Mouse (Mus musculus) CH12.LX (cell line): Measurements from ENCODE around the gene Usp32. TPM values are rescaled to one million over a fixed set of nuclear protein-coding genes. Genes with fewer than 3 reads are reported as not detected.

Source experiments
- DNase-seq: peaks from one replicate; pipeline ENCODE4 v3.0.0-alpha.2; 2013; ENCODE audit errors: extremely low read depth
- H3K27ac ChIP-seq: 2 replicates; pipeline ENCODE4 v1.5.1; 2012; ENCODE audit warnings: low read depth, mild to moderate bottlenecking, control low read depth, moderate library complexity; ENCODE audit not compliant: insufficient read depth
- H3K27me3 ChIP-seq: replicated peaks from 2 replicates; pipeline ENCODE3; 2012; ENCODE audit warnings: inconsistent platforms
- H3K36me3 ChIP-seq, 2 experiments: replicated peaks in 1 of 2; 2 replicates each; pipeline versions ENCODE3 to v1.6.1; 2012; ENCODE audit warnings: inconsistent platforms in 1 of 2, low read length in 1 of 2, mild to moderate bottlenecking in 1 of 2, mixed read lengths in 1 of 2, moderate library complexity in 1 of 2; ENCODE audit not compliant: control insufficient read depth in 1 of 2, insufficient read depth in 1 of 2
- H3K4me1 ChIP-seq, 2 experiments: 2 replicates each; pipeline ENCODE4 v1.6.1; 2012; ENCODE audit warnings: inconsistent platforms in 1 of 2, moderate library complexity in 1 of 2; ENCODE audit not compliant: insufficient read depth in 2 of 2, control insufficient read depth in 1 of 2
- H3K4me2 ChIP-seq: 2 replicates; pipeline ENCODE4 v1.6.1; 2012; ENCODE audit warnings: low read depth, mild to moderate bottlenecking, control low read depth; ENCODE audit not compliant: poor library complexity, insufficient read depth, severe bottlenecking
- H3K4me3 ChIP-seq, 3 experiments: fragments of 150-350 bp in 1 of 3; sonication (generic) in 1 of 3; replicated peaks in 1 of 3; 2 replicates each; pipeline versions ENCODE3 to v1.5.1; 2011 to 2012; ENCODE audit warnings: low read depth in 2 of 3, low read length in 2 of 3, mild to moderate bottlenecking in 2 of 3, moderate library complexity in 2 of 3, control low read depth in 1 of 3, improper control_type of control experiment in 1 of 3, inconsistent platforms in 1 of 3, mixed read lengths in 1 of 3; ENCODE audit not compliant: poor library complexity in 1 of 3
- H3K79me2 ChIP-seq: replicated peaks from 2 replicates; pipeline ENCODE4 v1.6.1; 2012; ENCODE audit warnings: mild to moderate bottlenecking, moderate library complexity; ENCODE audit not compliant: control insufficient read depth, poor library complexity, insufficient read depth, severe bottlenecking; ENCODE audit errors: extremely low read depth
- H3K9ac ChIP-seq: 2 replicates; pipeline ENCODE4 v1.6.1; 2012; ENCODE audit warnings: low read depth, mild to moderate bottlenecking, control low read depth, moderate library complexity; ENCODE audit not compliant: insufficient read depth
- H3K9me3 ChIP-seq: replicated peaks from 2 replicates; pipeline ENCODE3; 2012; ENCODE audit warnings: low read length, inconsistent platforms, mixed read lengths
- BHLHE40 ChIP-seq: IDR thresholded peaks from 2 replicates; pipeline ENCODE4 v1.6.1; 2011; ENCODE audit warnings: mild to moderate bottlenecking, low read depth, low read length, improper control_type of control experiment
- CHD1 ChIP-seq: IDR thresholded peaks from 2 replicates; pipeline ENCODE4 v1.6.1; 2012; ENCODE audit warnings: low read depth, low read length, improper control_type of control experiment, inconsistent platforms
- CHD2 ChIP-seq: IDR thresholded peaks from 2 replicates; pipeline ENCODE4 v1.6.1; 2011; ENCODE audit warnings: low read length, improper control_type of control experiment
- ELF1 ChIP-seq: IDR thresholded peaks from 2 replicates; pipeline ENCODE4 v1.6.1; 2014; ENCODE audit warnings: low read depth, mild to moderate bottlenecking, inconsistent platforms, low read length, improper control_type of control experiment
- EP300 ChIP-seq: IDR thresholded peaks from 2 replicates; pipeline ENCODE4 v1.6.1; 2011; ENCODE audit warnings: low read length, improper control_type of control experiment
- ETS1 ChIP-seq: conservative IDR thresholded peaks from 2 replicates; pipeline ENCODE4 v1.6.1; 2012; ENCODE audit warnings: low read depth, mild to moderate bottlenecking, inconsistent platforms, low read length, improper control_type of control experiment, moderate library complexity
- HCFC1 ChIP-seq: IDR thresholded peaks from 2 replicates; pipeline ENCODE4 v1.6.1; 2012; ENCODE audit warnings: low read depth, mild to moderate bottlenecking, inconsistent platforms, low read length, improper control_type of control experiment
- JUND ChIP-seq: conservative IDR thresholded peaks from 2 replicates; pipeline ENCODE4 v1.6.1; 2011; ENCODE audit warnings: low read depth, low read length, improper control_type of control experiment
- KAT2A ChIP-seq: IDR thresholded peaks from 2 replicates; pipeline ENCODE4 v1.6.1; 2012; ENCODE audit warnings: low read length, improper control_type of control experiment, inconsistent platforms; ENCODE audit not compliant: insufficient replicate concordance
- MAFK ChIP-seq: IDR thresholded peaks from 2 replicates; pipeline ENCODE4 v1.6.1; 2011; ENCODE audit warnings: low read length, improper control_type of control experiment; ENCODE audit not compliant: insufficient replicate concordance
- MAX ChIP-seq: IDR thresholded peaks from 2 replicates; pipeline ENCODE4 v1.6.1; 2011; ENCODE audit warnings: low read length, improper control_type of control experiment
- MAZ ChIP-seq: IDR thresholded peaks from 2 replicates; pipeline ENCODE4 v1.6.1; 2012; ENCODE audit warnings: low read depth, mild to moderate bottlenecking, inconsistent platforms, low read length, improper control_type of control experiment, moderate library complexity
- MXI1 ChIP-seq: IDR thresholded peaks from 2 replicates; pipeline ENCODE4 v1.6.1; 2011; ENCODE audit warnings: mild to moderate bottlenecking, low read depth, low read length, improper control_type of control experiment
- NELFE ChIP-seq: IDR thresholded peaks from 2 replicates; pipeline ENCODE4 v1.6.1; 2011; ENCODE audit warnings: low read depth, low read length, improper control_type of control experiment
- PAX5 ChIP-seq: IDR thresholded peaks from 2 replicates; pipeline ENCODE4 v1.6.1; 2012; ENCODE audit warnings: low read length, inconsistent platforms, mixed read lengths
- POLR2A ChIP-seq: IDR thresholded peaks from 2 replicates; pipeline ENCODE4 v1.6.1; 2011; ENCODE audit warnings: low read depth, mild to moderate bottlenecking, improper control_type of control experiment, low read length
- POLR2AphosphoS2 ChIP-seq: IDR thresholded peaks from 2 replicates; pipeline ENCODE4 v1.6.1; 2011; ENCODE audit warnings: low read depth, low read length, improper control_type of control experiment
- RAD21 ChIP-seq: IDR thresholded peaks from 2 replicates; pipeline ENCODE4 v1.6.1; 2011; ENCODE audit warnings: low read depth, mild to moderate bottlenecking, low read length, improper control_type of control experiment, moderate library complexity
- RCOR1 ChIP-seq: conservative IDR thresholded peaks from 2 replicates; pipeline ENCODE4 v1.6.1; 2012; ENCODE audit warnings: low read depth, mild to moderate bottlenecking, inconsistent platforms, low read length, improper control_type of control experiment
- SMC3 ChIP-seq: IDR thresholded peaks from 2 replicates; pipeline ENCODE4 v1.6.1; 2011; ENCODE audit warnings: low read depth, low read length, improper control_type of control experiment
- TBP ChIP-seq: conservative IDR thresholded peaks from 2 replicates; pipeline ENCODE4 v1.6.1; 2011; ENCODE audit warnings: low read depth, low read length, improper control_type of control experiment
- TCF12 ChIP-seq: IDR thresholded peaks from 2 replicates; pipeline ENCODE4 v1.6.1; 2014; ENCODE audit warnings: low read depth, mild to moderate bottlenecking, inconsistent platforms, low read length, improper control_type of control experiment
- UBTF ChIP-seq: IDR thresholded peaks from 2 replicates; pipeline ENCODE4 v1.6.1; 2012; ENCODE audit warnings: low read depth, mild to moderate bottlenecking, inconsistent platforms, low read length, improper control_type of control experiment, moderate library complexity
- USF2 ChIP-seq: conservative IDR thresholded peaks from 2 replicates; pipeline ENCODE4 v1.6.1; 2011; ENCODE audit warnings: low read depth, low read length, improper control_type of control experiment
- ZC3H11A ChIP-seq: IDR thresholded peaks from 2 replicates; pipeline ENCODE4 v1.6.1; 2012; ENCODE audit warnings: low read depth, mild to moderate bottlenecking, inconsistent platforms, low read length, improper control_type of control experiment
- ZKSCAN1 ChIP-seq: IDR thresholded peaks from 2 replicates; pipeline ENCODE4 v1.6.1; 2012; ENCODE audit warnings: low read depth, inconsistent platforms, low read length, improper control_type of control experiment, borderline replicate concordance
- ZMIZ1 ChIP-seq: IDR thresholded peaks from 2 replicates; pipeline ENCODE4 v1.6.1; 2012; ENCODE audit warnings: low read depth, mild to moderate bottlenecking, inconsistent platforms, low read length, improper control_type of control experiment
- dilution Hi-C: fragments of 300-500 bp; cut with MboI; formaldehyde crosslinking; loops from 2 replicates; pipeline ENCODE4 v1.14.3; 2020; ENCODE audit warnings: low sequenced_read_pairs; ENCODE audit not compliant: extremely low pct_unique_long_range_greater_than_20kb, extremely low pct_ligation_motif_present
- in situ Hi-C: fragments of 300-500 bp; cut with MboI; formaldehyde crosslinking; loops from 3 replicates; pipeline ENCODE4 v1.14.3; 2019; ENCODE audit warnings: low sequenced_read_pairs, low pct_ligation_motif_present, low pct_unique_long_range_greater_than_20kb, mixed read lengths
- polyA plus RNA-seq: library from polyadenylated mRNA; unstranded; fragments of >175 nt; gene quantifications from 2 replicates; pipeline ENCODE4 v1.2.1, GENCODE M21; 2012; ENCODE audit warnings: low read depth; ENCODE audit not compliant: insufficient read length
- total RNA-seq, 2 experiments: library from RNA; depleted of rRNA; stranded (reverse); fragments of 300-350 nt in 1 of 2; fragments of >200 nt in 1 of 2; gene quantifications; 2 replicates each; pipeline ENCODE4 v1.2.3; 2012 to 2014

Gene Usp32
- total and polyA plus RNA-seq, 3 experiments = 7.4 to 12.0 (median 11.8) TPM

DNA sequence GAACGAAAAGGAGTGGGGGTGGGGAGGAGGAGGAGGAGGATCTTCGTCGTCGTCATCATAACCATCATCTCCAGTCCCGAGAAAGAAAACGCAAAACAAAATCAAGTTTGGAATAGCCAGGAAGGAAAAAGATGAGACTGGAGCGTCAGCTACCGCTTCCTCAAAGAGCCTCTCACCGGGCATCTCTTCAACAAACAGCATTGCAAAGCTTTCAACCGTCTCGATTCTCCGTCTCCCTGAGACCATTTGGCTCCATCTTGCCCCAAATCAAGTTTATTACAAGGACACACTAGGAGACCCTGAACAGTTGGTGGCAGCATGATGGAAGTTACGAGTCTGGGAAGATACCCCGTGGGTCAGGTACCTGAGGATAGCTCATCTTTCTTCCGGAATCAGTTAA, 182.8 kb downstream of the Usp32 start:
- in situ Hi-C loops = no loop called here
- no peaks in the 10 kb centered on the region for H3K9me3 ChIP-seq
- no peaks in the 10 kb centered on the region for H3K79me2 ChIP-seq
- DNase-seq = no peak
- no peak overlapping the region for H3K4me3 ChIP-seq
- H3K9ac ChIP-seq = no peak overlapping the region
- dilution Hi-C loops = no loop called here
- no peak overlapping the region for H3K4me2 ChIP-seq
- H3K27ac ChIP-seq = no peak overlapping the region
- no peaks in the 10 kb centered on the region for H3K36me3 ChIP-seq
- H3K4me1 ChIP-seq = peaks cover 0 to 5% of the 10 kb centered on the region in 2 experiments; a peak in 1 of 4 replicates
- no peak for TF ChIP-seq MAX
- TF ChIP-seq POLR2AphosphoS2 = no peak
- TF ChIP-seq USF2 = no peak
- no peak for TF ChIP-seq POLR2A
- no peak for TF ChIP-seq CHD1
- TF ChIP-seq KAT2A = no peak
- TF ChIP-seq UBTF = no peak
- TF ChIP-seq CHD2 = no peak
- no peak for TF ChIP-seq HCFC1
- TF ChIP-seq ELF1 = no peak
- TF ChIP-seq BHLHE40 = no peak
- no peak for TF ChIP-seq ZC3H11A
- no peak for TF ChIP-seq ZMIZ1
- no peak for TF ChIP-seq JUND
- no peak for TF ChIP-seq TCF12
- H3K27me3 ChIP-seq = peaks cover 84% of the 10 kb centered on the region

DNA sequence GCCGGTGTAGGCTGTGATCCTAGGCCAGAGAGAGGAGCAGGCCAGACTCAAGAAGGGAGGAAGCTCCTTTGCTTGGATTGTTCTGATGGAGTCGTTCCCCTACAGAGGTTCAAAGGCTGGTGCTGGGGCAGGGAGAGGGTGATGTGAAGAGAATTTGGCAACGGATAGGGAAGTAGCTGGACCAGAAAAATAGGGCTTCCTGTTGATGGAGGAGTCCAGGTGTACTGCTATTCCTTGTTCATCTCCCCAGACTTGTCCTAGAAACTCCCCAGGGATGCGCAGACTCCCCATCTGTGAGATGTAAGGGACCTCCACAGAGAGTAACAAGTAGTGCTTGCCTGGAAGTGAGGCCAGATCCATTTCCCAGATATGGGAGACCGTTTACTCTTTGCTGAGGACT, 183.6 kb downstream of the Usp32 start:
- no peak overlapping the region for H3K9ac ChIP-seq
- no peak overlapping the region for H3K27ac ChIP-seq
- no peak for TF ChIP-seq KAT2A
- no peak for TF ChIP-seq MAX
- no peak for TF ChIP-seq CHD2
- TF ChIP-seq, all 38 proteins: peak for 0
- H3K4me2 ChIP-seq = no peak overlapping the region
- DNase-seq = no peak
- no peaks in the 10 kb centered on the region for H3K36me3 ChIP-seq
- H3K79me2 ChIP-seq = no peaks in the 10 kb centered on the region
- in situ Hi-C loops (no loop called here), dilution Hi-C loops (no loop called here)
- no peak overlapping the region for H3K4me3 ChIP-seq
- H3K9me3 ChIP-seq = no peaks in the 10 kb centered on the region
- peaks cover 0 to 5% of the 10 kb centered on the region in 2 experiments; a peak in 1 of 4 replicates for H3K4me1 ChIP-seq
- H3K27me3 ChIP-seq = peaks cover 80% of the 10 kb centered on the region

GRCm38 (mm10) chr11:84952611-84953010, 187.3 kb downstream of the Usp32 start:
- no peak for DNase-seq
- Histone ChIP-seq H3K36me3 (no peaks in the 10 kb centered on the region), H3K79me2 (no peaks in the 10 kb centered on the region), H3K9ac (no peak overlapping the region), H3K27ac (no peak overlapping the region), H3K4me1 (peaks cover 0 to 2% of the 10 kb centered on the region in 2 experiments; a peak in 1 of 4 replicates), H3K4me3 (no peak overlapping the region), H3K4me2 (no peak overlapping the region), H3K9me3 (no peaks in the 10 kb centered on the region), H3K27me3 (peaks cover 72% of the 10 kb centered on the region)
- in situ Hi-C loops = no loop called here
- TF ChIP-seq EP300 (no peak), UBTF (no peak), RCOR1 (no peak), SMC3 (no peak), ELF1 (no peak), CHD1 (no peak), TCF12 (no peak), HCFC1 (no peak), PAX5 (no peak), ETS1 (no peak), RAD21 (no peak), TBP (no peak), NELFE (no peak), MXI1 (no peak), MAZ (no peak), ZKSCAN1 (no peak), MAFK (no peak)
- dilution Hi-C loops = no loop called here
